Mouse (Mus musculus): ENCODE results near the gene Cfap97. TPM values are rescaled to one million over a fixed set of nuclear protein-coding genes. Genes with fewer than 3 reads are reported as not detected.

The Cfap97 gene
- polyA plus RNA-seq, 1 experiment, result 8.1 TPM

GRCm38 (mm10) chr8:46152064-46153031 lies 777 bp downstream of the Cfap97 start, which contains the start of gene Snx25:
Gene Snx25, minus strand, starts transcription at chr8:46152159.
- Histone ChIP-seq H3K36me3 (ENCODE audit: control insufficient read depth, insufficient read depth, low read length) (no peaks in the 10 kb centered on the region), H3K27me3 (ENCODE audit: control insufficient read depth, insufficient read depth, low read length) (no peaks in the 10 kb centered on the region), H3K27ac (ENCODE audit: control insufficient read depth, insufficient read depth, low read length) (peak within 1 kb of the TSS; percentile 99), H3K4me3 (ENCODE audit: control insufficient read depth, insufficient read depth, low read length) (peak within 1 kb of the TSS; percentile 63), H3K4me1 (replicated peaks; ENCODE audit: control insufficient read depth, insufficient read depth, low read length) (peaks cover 7% of the 10 kb centered on the region)
- TF ChIP-seq CTCF (IDR thresholded peaks at IDR 0.05; ENCODE audit: borderline replicate concordance, control insufficient read depth, extremely low read depth, insufficient read depth, low read length, poor library complexity), result no peak
- TF ChIP-seq POLR2A (IDR thresholded peaks at IDR 0.05; ENCODE audit: control insufficient read depth, extremely low read depth, insufficient read depth, low read length, poor library complexity), result peak; percentile 80; the same call in 1 of the 2 replicates
- WGBS, result 5% methylated on average over 101 of the region's 103 CpGs
- DNase-seq, result peak; percentile 94

DNA sequence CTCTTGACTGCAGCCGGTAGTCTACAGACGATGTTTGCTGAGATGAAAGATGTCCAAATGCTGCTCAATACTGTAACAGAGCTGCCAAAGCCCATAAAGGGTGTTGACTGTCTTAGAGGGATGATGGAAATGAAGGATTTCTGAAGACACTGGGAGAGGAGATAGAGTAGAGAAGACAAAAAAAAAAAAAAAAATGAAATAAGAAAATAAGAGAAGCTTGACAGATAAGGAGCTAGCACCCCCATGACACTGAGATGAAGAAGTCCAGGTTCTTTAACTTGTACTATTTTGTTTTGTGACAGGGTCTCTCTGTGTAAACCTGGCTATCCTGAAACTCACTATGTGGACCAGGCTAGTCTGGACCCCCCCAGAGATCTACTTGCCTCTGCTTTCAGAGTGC lies 1.5 kb downstream of the Cfap97 start:
- no peak for DNase-seq
- Histone ChIP-seq H3K4me1 (replicated peaks; ENCODE audit: control insufficient read depth, insufficient read depth, low read length) (peaks cover 7% of the 10 kb centered on the region), H3K27ac (ENCODE audit: control insufficient read depth, insufficient read depth, low read length) (peak overlapping the region; percentile 99; the same call in 1 of the 2 replicates), H3K36me3 (ENCODE audit: control insufficient read depth, insufficient read depth, low read length) (no peaks in the 10 kb centered on the region), H3K27me3 (ENCODE audit: control insufficient read depth, insufficient read depth, low read length) (no peaks in the 10 kb centered on the region), H3K4me3 (ENCODE audit: control insufficient read depth, insufficient read depth, low read length) (no peak overlapping the region)
- WGBS, result 0% methylated on average over 2 of the region's 2 CpGs
- no peak for TF ChIP-seq CTCF (IDR thresholded peaks at IDR 0.05; ENCODE audit: borderline replicate concordance, control insufficient read depth, extremely low read depth, insufficient read depth, low read length, poor library complexity)
- no peak for TF ChIP-seq POLR2A (IDR thresholded peaks at IDR 0.05; ENCODE audit: control insufficient read depth, extremely low read depth, insufficient read depth, low read length, poor library complexity)

DNA sequence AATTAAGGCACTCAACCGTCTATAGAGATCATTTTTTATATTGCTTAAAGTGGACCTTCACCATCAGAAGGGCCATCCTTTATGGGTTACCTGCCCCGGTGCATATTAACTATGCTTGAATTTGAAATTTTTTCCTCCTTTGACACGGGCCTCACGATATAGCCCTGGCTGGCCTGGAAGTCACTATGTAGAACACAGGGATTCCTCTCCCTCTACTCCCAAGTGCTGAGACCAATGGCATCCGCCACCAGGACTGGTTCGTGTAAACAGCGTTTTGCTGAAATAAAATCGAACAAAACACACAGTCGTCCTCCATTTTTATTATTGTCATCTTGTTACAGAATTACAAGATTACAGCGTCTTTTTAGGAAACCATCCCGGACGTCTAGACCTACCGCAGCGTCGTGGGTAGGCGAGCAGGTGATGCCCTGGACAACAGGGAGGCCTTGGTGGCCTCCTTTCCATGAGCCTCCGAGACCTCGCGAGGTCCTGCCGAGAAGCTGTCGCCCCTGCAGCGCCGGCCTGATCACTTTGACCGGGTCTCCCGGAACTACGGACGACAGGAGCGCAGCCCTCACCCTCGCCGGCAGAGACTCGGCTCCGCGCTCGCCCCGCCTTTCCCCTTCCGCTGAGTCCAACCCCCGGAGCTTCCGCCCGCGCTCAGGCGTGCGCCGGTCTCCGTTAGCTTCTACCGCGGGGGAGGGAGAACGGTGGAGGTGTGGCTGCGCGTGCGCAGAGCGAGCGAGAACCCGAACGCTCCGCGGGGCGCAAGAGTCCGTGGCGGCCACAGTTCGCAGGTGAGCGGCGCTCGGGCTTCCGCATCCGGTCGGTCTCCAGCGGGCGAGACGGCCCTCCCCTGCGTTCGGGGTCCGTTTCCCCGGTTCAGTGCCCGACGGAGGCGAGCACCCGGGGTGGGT lies 11.6 kb downstream of the Cfap97 start:
- peak; percentile 97 for DNase-seq
- peak; percentile 99 for TF ChIP-seq POLR2A (IDR thresholded peaks at IDR 0.05; ENCODE audit: control insufficient read depth, extremely low read depth, insufficient read depth, low read length, poor library complexity)
- 0 out of 2 replicates have a peak, but pooled peaks have one; percentile 45 for TF ChIP-seq CTCF (IDR thresholded peaks at IDR 0.05; ENCODE audit: borderline replicate concordance, control insufficient read depth, extremely low read depth, insufficient read depth, low read length, poor library complexity)
- no peaks in the 10 kb centered on the region for H3K36me3 ChIP-seq (ENCODE audit: control insufficient read depth, insufficient read depth, low read length)
- 2% methylated on average over 77 of the region's 77 CpGs for WGBS
- H3K27me3 ChIP-seq (ENCODE audit: control insufficient read depth, insufficient read depth, low read length), result no peaks in the 10 kb centered on the region
- peak overlapping the region; percentile 71 for H3K4me3 ChIP-seq (ENCODE audit: control insufficient read depth, insufficient read depth, low read length)
- H3K27ac ChIP-seq (ENCODE audit: control insufficient read depth, insufficient read depth, low read length), result peak overlapping the region; percentile 34; the same call in 1 of the 2 replicates
- H3K4me1 ChIP-seq (replicated peaks; ENCODE audit: control insufficient read depth, insufficient read depth, low read length), result no peaks in the 10 kb centered on the region

GRCm38 (mm10) chr8:46163870-46164190 lies 12.3 kb downstream of the Cfap97 start:
- TF ChIP-seq POLR2A (IDR thresholded peaks at IDR 0.05; ENCODE audit: control insufficient read depth, extremely low read depth, insufficient read depth, low read length, poor library complexity) (no peak), CTCF (IDR thresholded peaks at IDR 0.05; ENCODE audit: borderline replicate concordance, control insufficient read depth, extremely low read depth, insufficient read depth, low read length, poor library complexity) (no peak)
- Histone ChIP-seq H3K27ac (ENCODE audit: control insufficient read depth, insufficient read depth, low read length) (no peak overlapping the region; the same call in 1 of the 2 replicates), H3K27me3 (ENCODE audit: control insufficient read depth, insufficient read depth, low read length) (no peaks in the 10 kb centered on the region), H3K4me1 (replicated peaks; ENCODE audit: control insufficient read depth, insufficient read depth, low read length) (no peaks in the 10 kb centered on the region), H3K36me3 (ENCODE audit: control insufficient read depth, insufficient read depth, low read length) (no peaks in the 10 kb centered on the region), H3K4me3 (ENCODE audit: control insufficient read depth, insufficient read depth, low read length) (peak overlapping the region; percentile 71)
- under 1% methylated on average over 25 of the region's 25 CpGs for WGBS
- no peak for DNase-seq

- peaks cover 6% of the 10 kb centered on the region; the same call in 1 of the 2 replicates for H3K36me3 ChIP-seq (ENCODE audit: control insufficient read depth, insufficient read depth, low read length)
- WGBS, result 96% methylated on average over 2 of the region's 2 CpGs
Observed at GRCm38 (mm10) chr8:46173651-46174050, 22.1 kb downstream of the Cfap97 start.

GRCm38 (mm10) chr8:46180136-46180535 lies 28.6 kb downstream of the Cfap97 start:
- 94% methylated on average over 7 of the region's 7 CpGs for WGBS
- no peak overlapping the region for H3K27ac ChIP-seq (ENCODE audit: control insufficient read depth, insufficient read depth, low read length)
- no peak for TF ChIP-seq CTCF (IDR thresholded peaks at IDR 0.05; ENCODE audit: borderline replicate concordance, control insufficient read depth, extremely low read depth, insufficient read depth, low read length, poor library complexity)
- no peak for TF ChIP-seq POLR2A (IDR thresholded peaks at IDR 0.05; ENCODE audit: control insufficient read depth, extremely low read depth, insufficient read depth, low read length, poor library complexity)

More at GRCm38 (mm10) chr8:46173651-46174050, 22.1 kb downstream of the Cfap97 start:
- no peaks in the 10 kb centered on the region for H3K27me3 ChIP-seq (ENCODE audit: control insufficient read depth, insufficient read depth, low read length)
- no peak overlapping the region for H3K4me3 ChIP-seq (ENCODE audit: control insufficient read depth, insufficient read depth, low read length)
- H3K4me1 ChIP-seq (replicated peaks; ENCODE audit: control insufficient read depth, insufficient read depth, low read length), result no peaks in the 10 kb centered on the region
- DNase-seq, result no peak
- no peak overlapping the region for H3K27ac ChIP-seq (ENCODE audit: control insufficient read depth, insufficient read depth, low read length)
- no peak for TF ChIP-seq CTCF (IDR thresholded peaks at IDR 0.05; ENCODE audit: borderline replicate concordance, control insufficient read depth, extremely low read depth, insufficient read depth, low read length, poor library complexity)
- TF ChIP-seq POLR2A (IDR thresholded peaks at IDR 0.05; ENCODE audit: control insufficient read depth, extremely low read depth, insufficient read depth, low read length, poor library complexity), result no peak

More at GRCm38 (mm10) chr8:46180136-46180535, 28.6 kb downstream of the Cfap97 start:
- H3K27me3 ChIP-seq (ENCODE audit: control insufficient read depth, insufficient read depth, low read length), result no peaks in the 10 kb centered on the region
- DNase-seq, result no peak
- no peak overlapping the region for H3K4me3 ChIP-seq (ENCODE audit: control insufficient read depth, insufficient read depth, low read length)
- H3K36me3 ChIP-seq (ENCODE audit: control insufficient read depth, insufficient read depth, low read length), result no peaks in the 10 kb centered on the region
- no peaks in the 10 kb centered on the region for H3K4me1 ChIP-seq (replicated peaks; ENCODE audit: control insufficient read depth, insufficient read depth, low read length)

Measured in thymus, adult 2 months (tissue).